Mouse (Mus musculus) heart, embryonic 13.5 days (tissue): ENCODE results near the gene Fst. TPM values are rescaled to one million over a fixed set of nuclear protein-coding genes. Genes with fewer than 3 reads are reported as not detected.

ENCODE experiments used
- ATAC-seq: fragments of 200-750 bp; cut with Nextera tagmentation; 2 replicates; pipeline ENCODE4 v1.8.0; 2017; ENCODE audit warnings: moderate TSS enrichment; ENCODE audit not compliant: insufficient number of reproducible peaks, low FRiP score, low TSS enrichment; ENCODE audit errors: extremely low read depth
- H3K27ac ChIP-seq: fragments of 300-500 bp; sonication (generic); replicated peaks from 2 replicates; pipeline ENCODE4 v1.5.1; 2015; ENCODE audit warnings: moderate library complexity, mild to moderate bottlenecking, inconsistent platforms
- H3K27me3 ChIP-seq: fragments of 300-500 bp; sonication (generic); replicated peaks from 2 replicates; pipeline ENCODE4 v1.6.1; 2015; ENCODE audit warnings: mild to moderate bottlenecking, inconsistent platforms
- H3K36me3 ChIP-seq: fragments of 300-500 bp; sonication (generic); 2 replicates; pipeline ENCODE4 v1.6.1; 2015; ENCODE audit warnings: mild to moderate bottlenecking, inconsistent platforms
- H3K4me1 ChIP-seq: fragments of 300-500 bp; sonication (generic); 2 replicates; pipeline ENCODE4 v1.6.1; 2015; ENCODE audit warnings: inconsistent platforms
- H3K4me2 ChIP-seq: fragments of 300-500 bp; sonication (generic); 2 replicates; pipeline ENCODE4 v1.6.1; 2015; ENCODE audit warnings: inconsistent platforms, mild to moderate bottlenecking, moderate library complexity
- H3K4me3 ChIP-seq: fragments of 300-500 bp; sonication (generic); 2 replicates; pipeline ENCODE4 v1.5.1; 2015; ENCODE audit warnings: moderate library complexity, mild to moderate bottlenecking, inconsistent platforms
- H3K9ac ChIP-seq: fragments of 300-500 bp; sonication (generic); 2 replicates; pipeline ENCODE4 v1.6.1; 2015; ENCODE audit warnings: inconsistent platforms, mild to moderate bottlenecking, moderate library complexity
- H3K9me3 ChIP-seq: fragments of 300-500 bp; sonication (generic); 2 replicates; pipeline ENCODE4 v1.6.1; 2016; ENCODE audit warnings: inconsistent platforms
- whole genome bisulfite sequencing: fragments of 180-500 bp; shearing (Covaris S2); methylation state at CpG from one replicate; pipeline ENCODE4 v1.1.7; 2015; ENCODE audit warnings: mixed read lengths; 5-methylcytosine and 5-hydroxymethylcytosine counted together
- polyA plus RNA-seq: library from polyadenylated mRNA; unstranded; fragments of >200 nt; fragmentation: Nextera tagmentation; extraction: Ambion mirVana; gene quantifications from 2 replicates; pipeline ENCODE4 v1.2.1, GENCODE M21; 2015

Gene Fst
- polyA plus RNA-seq: 7.4 and 7.5 TPM in 2 replicates

- Histone ChIP-seq H3K27me3 (peaks cover 47% of the 10 kb centered on the region), H3K9me3 (no peaks in the 10 kb centered on the region), H3K36me3 (no peaks in the 10 kb centered on the region), H3K4me2 (peak within 1 kb of the TSS; percentile 97), H3K9ac (peak within 1 kb of the TSS; percentile 78), H3K4me1 (peaks cover 17% of the 10 kb centered on the region), H3K4me3 (peak within 1 kb of the TSS; percentile 70), H3K27ac (0 out of 2 replicates have a peak within 1 kb of the TSS, but pooled peaks have one; percentile 24)
- 1% methylated on average over 56 of the region's 77 CpGs for WGBS
- ATAC-seq: no peak
Measured at GRCm38 (mm10) chr13:114458886-114459700, at the start of gene Fst. Fst (minus strand) TSS chr13:114458951.

GRCm38 (mm10) chr13:114493826-114494225 lies 35.1 kb upstream of the Fst start:
- Histone ChIP-seq H3K4me3 (no peak overlapping the region), H3K27ac (no peak overlapping the region), H3K9me3 (no peaks in the 10 kb centered on the region), H3K27me3 (no peaks in the 10 kb centered on the region), H3K4me2 (no peak overlapping the region), H3K4me1 (peaks cover 4% of the 10 kb centered on the region), H3K36me3 (no peaks in the 10 kb centered on the region), H3K9ac (no peak overlapping the region)
- WGBS: 55% methylated on average over 3 of the region's 3 CpGs
- no peak for ATAC-seq

GRCm38 (mm10) chr13:114488178-114488577 lies 29.4 kb upstream of the Fst start:
- Histone ChIP-seq H3K9ac (no peak overlapping the region), H3K27ac (no peak overlapping the region), H3K4me3 (no peak overlapping the region), H3K27me3 (no peaks in the 10 kb centered on the region), H3K9me3 (no peaks in the 10 kb centered on the region), H3K4me2 (peak overlapping the region; percentile 16; the same call in 1 of the 2 replicates), H3K4me1 (peaks cover 11% of the 10 kb centered on the region), H3K36me3 (no peaks in the 10 kb centered on the region)
- 40% methylated on average over 7 of the region's 7 CpGs for WGBS
- ATAC-seq: no peak

GRCm38 (mm10) chr13:114478329-114478728 lies 19.6 kb upstream of the Fst start:
- no peak overlapping the region for H3K4me3 ChIP-seq
- H3K27me3 ChIP-seq: no peaks in the 10 kb centered on the region
- H3K4me1 ChIP-seq: no peaks in the 10 kb centered on the region
- 82% methylated on average over 4 of the region's 4 CpGs for WGBS
- H3K36me3 ChIP-seq: no peaks in the 10 kb centered on the region
- no peak overlapping the region for H3K27ac ChIP-seq
- no peak overlapping the region for H3K4me2 ChIP-seq
- ATAC-seq: no peak
- H3K9me3 ChIP-seq: no peaks in the 10 kb centered on the region
- no peak overlapping the region for H3K9ac ChIP-seq

GRCm38 (mm10) chr13:114469945-114470344 lies 11.2 kb upstream of the Fst start:
- Histone ChIP-seq H3K27ac (no peak overlapping the region), H3K9me3 (no peaks in the 10 kb centered on the region), H3K9ac (no peak overlapping the region), H3K4me1 (no peaks in the 10 kb centered on the region), H3K27me3 (no peaks in the 10 kb centered on the region), H3K4me2 (no peak overlapping the region), H3K4me3 (no peak overlapping the region), H3K36me3 (no peaks in the 10 kb centered on the region)
- no peak for ATAC-seq
- WGBS: 75% methylated on average over 3 of the region's 3 CpGs

GRCm38 (mm10) chr13:114466269-114466919 lies 7.6 kb upstream of the Fst start:
- H3K36me3 ChIP-seq: no peaks in the 10 kb centered on the region
- ATAC-seq: no peak
- no peak overlapping the region for H3K4me2 ChIP-seq
- no peak overlapping the region for H3K9ac ChIP-seq
- H3K9me3 ChIP-seq: no peaks in the 10 kb centered on the region
- H3K4me1 ChIP-seq: no peaks in the 10 kb centered on the region
- WGBS: 81% methylated on average over 6 of the region's 6 CpGs
- H3K27me3 ChIP-seq: peaks cover 5% of the 10 kb centered on the region; the same call in 1 of the 2 replicates
- H3K27ac ChIP-seq: no peak overlapping the region
- H3K4me3 ChIP-seq: no peak overlapping the region

- Histone ChIP-seq H3K4me2 (no peak overlapping the region), H3K9ac (no peak overlapping the region), H3K27ac (no peak overlapping the region), H3K9me3 (no peaks in the 10 kb centered on the region), H3K4me1 (no peaks in the 10 kb centered on the region), H3K36me3 (no peaks in the 10 kb centered on the region), H3K4me3 (no peak overlapping the region), H3K27me3 (peaks cover 6% of the 10 kb centered on the region; the same call in 1 of the 2 replicates)
- no peak for ATAC-seq
- WGBS: 67% methylated on average over 1 of the region's 1 CpGs
Measured at GRCm38 (mm10) chr13:114465387-114465786, 6.6 kb upstream of the Fst start.

GRCm38 (mm10) chr13:114464824-114465223 lies 6.1 kb upstream of the Fst start:
- no peak for ATAC-seq
- H3K27me3 ChIP-seq: peaks cover 6% of the 10 kb centered on the region; the same call in 1 of the 2 replicates
- H3K27ac ChIP-seq: no peak overlapping the region
- H3K4me3 ChIP-seq: no peak overlapping the region
- no peaks in the 10 kb centered on the region for H3K4me1 ChIP-seq
- WGBS: 71% methylated on average over 3 of the region's 3 CpGs
- no peak overlapping the region for H3K4me2 ChIP-seq
- H3K9me3 ChIP-seq: no peaks in the 10 kb centered on the region
- no peaks in the 10 kb centered on the region for H3K36me3 ChIP-seq
- H3K9ac ChIP-seq: no peak overlapping the region

GRCm38 (mm10) chr13:114462548-114463408 lies 4.0 kb upstream of the Fst start:
- no peaks in the 10 kb centered on the region for H3K9me3 ChIP-seq
- no peak overlapping the region for H3K4me3 ChIP-seq
- H3K36me3 ChIP-seq: no peaks in the 10 kb centered on the region
- no peak overlapping the region for H3K27ac ChIP-seq
- no peak overlapping the region for H3K4me2 ChIP-seq
- peaks cover 6% of the 10 kb centered on the region for H3K4me1 ChIP-seq
- peaks cover 14% of the 10 kb centered on the region for H3K27me3 ChIP-seq
- ATAC-seq: no peak
- WGBS: 76% methylated on average over 8 of the region's 8 CpGs
- H3K9ac ChIP-seq: no peak overlapping the region

GRCm38 (mm10) chr13:114460306-114460892 lies 1.6 kb upstream of the Fst start:
- under 1% methylated on average over 29 of the region's 29 CpGs for WGBS

More at GRCm38 (mm10) chr13:114460306-114460892, 1.6 kb upstream of the Fst start:
- no peaks in the 10 kb centered on the region for H3K9me3 ChIP-seq
- no peak overlapping the region for H3K27ac ChIP-seq
- peaks cover 17% of the 10 kb centered on the region for H3K4me1 ChIP-seq
- H3K36me3 ChIP-seq: no peaks in the 10 kb centered on the region
- H3K4me2 ChIP-seq: peak overlapping the region; percentile 97
- no peak for ATAC-seq
- peak overlapping the region; percentile 70 for H3K4me3 ChIP-seq
- H3K9ac ChIP-seq: peak overlapping the region; percentile 65
- peaks cover 36% of the 10 kb centered on the region for H3K27me3 ChIP-seq
